Mouse (Mus musculus): ENCODE data around the gene Defa22. TPM values are rescaled to one million over a fixed set of nuclear protein-coding genes. Genes with fewer than 3 reads are reported as not detected.
"Not testable (repeated sequence)": the region's sequence is repeated elsewhere in the genome, so short reads cannot be mapped to it uniquely, and the experiment has no call there.

The Defa22 gene
- polyA plus RNA-seq (2015; fragmentation: Nextera tagmentation; extraction: Ambion mirVana) = not detected in 2 replicates

GRCm38 (mm10) chr8:21161977-21162376 is at the start of gene Defa22:
Defa22 (plus strand) TSS chr8:21162277.
- WGBS = no CpG with 5 or more reads among the region's 1 CpGs
- H3K4me1 ChIP-seq (replicated peaks; ENCODE audit: control insufficient read depth, insufficient read depth, low read length); H3K4me3 ChIP-seq (ENCODE audit: low read depth, low read length); H3K27me3 ChIP-seq (replicated peaks; ENCODE audit: control insufficient read depth, insufficient read depth, low read length); H3K36me3 ChIP-seq (ENCODE audit: control insufficient read depth, insufficient read depth); H3K9ac ChIP-seq (ENCODE audit: low read depth, low read length); H3K27ac ChIP-seq (ENCODE audit: low read depth, low read length); ATAC-seq; H3K9me3 ChIP-seq (ENCODE audit: control insufficient read depth); H3K4me2 ChIP-seq (replicated peaks; ENCODE audit: low read depth): not testable (repeated sequence)

GRCm38 (mm10) chr8:21134342-21134741 is 27.7 kb upstream of the Defa22 start, which contains the start of gene Defa30:
Defa30 (plus strand) TSS chr8:21134642.
- WGBS = 47% methylated on average over 3 of the region's 3 CpGs
- H3K36me3 ChIP-seq (ENCODE audit: control insufficient read depth, insufficient read depth); H3K27ac ChIP-seq (ENCODE audit: low read depth, low read length); H3K27me3 ChIP-seq (replicated peaks; ENCODE audit: control insufficient read depth, insufficient read depth, low read length); H3K9me3 ChIP-seq (ENCODE audit: control insufficient read depth); H3K4me3 ChIP-seq (ENCODE audit: low read depth, low read length); H3K9ac ChIP-seq (ENCODE audit: low read depth, low read length); H3K4me1 ChIP-seq (replicated peaks; ENCODE audit: control insufficient read depth, insufficient read depth, low read length); H3K4me2 ChIP-seq (replicated peaks; ENCODE audit: low read depth); ATAC-seq: not testable (repeated sequence)

- not testable (repeated sequence) for H3K27me3 ChIP-seq (replicated peaks; ENCODE audit: control insufficient read depth, insufficient read depth, low read length); ATAC-seq; H3K9me3 ChIP-seq (ENCODE audit: control insufficient read depth); H3K4me1 ChIP-seq (replicated peaks; ENCODE audit: control insufficient read depth, insufficient read depth, low read length); H3K27ac ChIP-seq (ENCODE audit: low read depth, low read length); H3K9ac ChIP-seq (ENCODE audit: low read depth, low read length); H3K4me3 ChIP-seq (ENCODE audit: low read depth, low read length); H3K4me2 ChIP-seq (replicated peaks; ENCODE audit: low read depth); H3K36me3 ChIP-seq (ENCODE audit: control insufficient read depth, insufficient read depth)
- no CpG with 5 or more reads among the region's 1 CpGs for WGBS
Observed at GRCm38 (mm10) chr8:21191314-21191713, 29.2 kb downstream of the Defa22 start, which contains the start of gene Defa31. Defa31 (plus strand) TSS chr8:21191614.

- not testable (repeated sequence) for H3K36me3 ChIP-seq (ENCODE audit: control insufficient read depth, insufficient read depth); H3K9ac ChIP-seq (ENCODE audit: low read depth, low read length); H3K9me3 ChIP-seq (ENCODE audit: control insufficient read depth); H3K4me1 ChIP-seq (replicated peaks; ENCODE audit: control insufficient read depth, insufficient read depth, low read length); H3K27ac ChIP-seq (ENCODE audit: low read depth, low read length); H3K4me2 ChIP-seq (replicated peaks; ENCODE audit: low read depth); H3K4me3 ChIP-seq (ENCODE audit: low read depth, low read length); ATAC-seq; H3K27me3 ChIP-seq (replicated peaks; ENCODE audit: control insufficient read depth, insufficient read depth, low read length)
- WGBS = no CpG with 5 or more reads among the region's 1 CpGs
Observed at GRCm38 (mm10) chr8:21201261-21201660, 39.2 kb downstream of the Defa22 start, which contains the start of gene Gm15293. Gm15293 (plus strand) TSS chr8:21201561.

Other genes with a start within 250 kb of the Defa22 start
- not detected in 2 replicates for gene Gm6040, start 240.2 kb upstream of the Defa22 start, polyA plus RNA-seq (2015; fragmentation: Nextera tagmentation; extraction: Ambion mirVana)
- gene AY761185, start 217.6 kb upstream of the Defa22 start, polyA plus RNA-seq (2015; fragmentation: Nextera tagmentation; extraction: Ambion mirVana) = not detected in 2 replicates
- gene Defa21, start 136.7 kb upstream of the Defa22 start, polyA plus RNA-seq (2015; fragmentation: Nextera tagmentation; extraction: Ambion mirVana) = not detected in 2 replicates
- gene Defa23, start 107.2 kb upstream of the Defa22 start, polyA plus RNA-seq (2015; fragmentation: Nextera tagmentation; extraction: Ambion mirVana) = not detected in 2 replicates
- not detected in 2 replicates for gene Defa35, start 97.2 kb upstream of the Defa22 start, polyA plus RNA-seq (2015; fragmentation: Nextera tagmentation; extraction: Ambion mirVana)
- not detected in 2 replicates for gene Defa25, start 77.8 kb upstream of the Defa22 start, polyA plus RNA-seq (2015; fragmentation: Nextera tagmentation; extraction: Ambion mirVana)
- not detected in 2 replicates for gene Gm14851, start 66.2 kb upstream of the Defa22 start, polyA plus RNA-seq (2015; fragmentation: Nextera tagmentation; extraction: Ambion mirVana)
- 0.92 and 2.0 TPM in 2 replicates for gene Defa30, start 27.6 kb upstream of the Defa22 start, polyA plus RNA-seq (2015; fragmentation: Nextera tagmentation; extraction: Ambion mirVana)
- not detected in 2 replicates for gene Defa31, start 29.3 kb downstream of the Defa22 start, polyA plus RNA-seq (2015; fragmentation: Nextera tagmentation; extraction: Ambion mirVana)
- gene Gm15293, start 39.3 kb downstream of the Defa22 start, polyA plus RNA-seq (2015; fragmentation: Nextera tagmentation; extraction: Ambion mirVana) = not detected in 2 replicates
- gene Gm15292, start 87.5 kb downstream of the Defa22 start, polyA plus RNA-seq (2015; fragmentation: Nextera tagmentation; extraction: Ambion mirVana) = not detected in 2 replicates
- gene Defa27, start 153.3 kb downstream of the Defa22 start, polyA plus RNA-seq (2015; fragmentation: Nextera tagmentation; extraction: Ambion mirVana) = not detected in 2 replicates
- not detected in 2 replicates for gene Defa29, start 164.7 kb downstream of the Defa22 start, polyA plus RNA-seq (2015; fragmentation: Nextera tagmentation; extraction: Ambion mirVana)
- gene Defa2, start 216.2 kb downstream of the Defa22 start, polyA plus RNA-seq (2015; fragmentation: Nextera tagmentation; extraction: Ambion mirVana) = 0.35 TPM in 1 of 2 replicates, not detected in the other
- gene Defa33, start 229.5 kb downstream of the Defa22 start, polyA plus RNA-seq (2015; fragmentation: Nextera tagmentation; extraction: Ambion mirVana) = not detected in 2 replicates